ENCODE assay signal across 20 mouse cellular contexts in the genomic region with DNA sequence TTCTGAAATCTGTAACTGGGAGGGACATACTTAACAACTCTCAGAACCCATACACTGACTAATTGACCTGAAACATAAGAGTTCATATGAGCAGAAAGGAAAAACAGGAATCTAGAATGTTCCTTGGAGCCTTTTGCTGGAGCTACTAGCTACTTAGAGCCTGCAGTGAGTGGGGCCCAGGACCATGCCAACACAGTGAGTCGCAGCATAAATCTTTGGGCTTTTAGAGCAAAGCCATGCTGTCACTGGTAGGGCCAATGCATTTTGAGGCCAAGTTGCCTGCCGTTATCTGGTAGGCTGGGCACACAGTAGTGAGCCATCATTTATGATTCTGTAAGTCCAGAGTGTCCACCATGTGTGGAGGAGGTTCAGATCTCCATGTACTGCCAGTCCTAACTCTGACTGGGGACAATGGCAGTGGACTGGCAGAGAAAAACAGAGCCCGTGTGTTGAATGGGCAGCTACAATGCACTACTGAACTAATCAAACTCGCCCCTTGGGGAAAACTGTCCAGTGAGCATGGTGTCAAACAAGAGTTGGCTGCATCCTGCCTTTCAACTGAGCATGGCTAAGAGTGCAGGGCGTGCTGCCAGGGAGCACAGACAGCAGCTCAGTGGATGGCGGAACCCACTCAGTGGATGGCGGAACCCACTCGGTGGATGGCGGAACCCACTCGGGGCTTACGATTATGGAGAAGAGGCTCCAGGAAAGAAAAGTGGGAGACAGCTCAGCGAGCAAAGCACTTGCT.
DNase-seq lines count a peak whose midpoint lies in the region; ATAC-seq and TF ChIP-seq lines count a peak whose summit lies in the region.
"Had no signal": no experiment of that assay in that cellular context is flagged by ENCODE, and none has a peak within 500 bp of the region (broad histone marks: within the 10 kb centered on the region; RNA-seq: fewer than 3 reads in every experiment).

No protein-coding gene starts in this region.

- H3K9ac ChIP-seq in liver, embryonic 12.5 days, result no peak overlapping the region
- H3K9ac ChIP-seq: forebrain, embryonic 12.5 days; hindbrain, embryonic 14.5 days; limb, embryonic 13.5 days; liver, embryonic 15.5 days; midbrain, embryonic 15.5 days; neural tube, embryonic 15.5 days had no signal

- ATAC-seq in cerebellum, adult (ENCODE audit: insufficient number of reproducible peaks, low FRiP score, low TSS enrichment), result no peak
- peak; percentile 81 for ATAC-seq in Patski
- ATAC-seq in liver, embryonic 12.5 days, result no peak
- ATAC-seq: activated CD4-positive, CD25-positive, alpha-beta regulatory T cell, adult 4 months; intestine, embryonic 16.5 days; lung, postnatal 0 days; midbrain, embryonic 15.5 days had no signal

- no peak for TF ChIP-seq CTCF in Patski (IDR thresholded peaks at IDR 0.05)

- H3K27me3 ChIP-seq in Patski, result no peaks in the 10 kb centered on the region
- H3K27me3 ChIP-seq in liver, embryonic 12.5 days (replicated peaks), result no peaks in the 10 kb centered on the region
- H3K27me3 ChIP-seq: forebrain, embryonic 12.5 days; limb, embryonic 13.5 days; liver, embryonic 15.5 days; midbrain, embryonic 15.5 days; neural tube, embryonic 15.5 days had no signal

- CTCF ChIA-PET in Patski (lab: Charles Lee), result interaction anchor here (1.6 kb wide), 1 partner anchor 12 kb away, joined by 4 read pairs; no protein-coding TSS in a partner anchor

- peak; percentile 7 for DNase-seq in cerebellum, adult 11 months
- peak; percentile 9 for DNase-seq in lung, postnatal 10 days
- DNase-seq in lung, adult 18-20 months, result no peak
- DNase-seq in Patski (ENCODE audit: low read depth, low spot score), result peak; percentile 33
- DNase-seq in cerebellum, postnatal 25 days, result peak; percentile 61 to 74
- DNase-seq: layer of hippocampus, adult 9-11 months; right cerebral cortex, postnatal 25 days had no signal

- 0 out of 2 replicates have a peak, but pooled peaks cover 2% of the 10 kb centered on the region for H3K9me3 ChIP-seq in liver, embryonic 12.5 days (replicated peaks)
- H3K9me3 ChIP-seq: limb, embryonic 13.5 days; liver, embryonic 15.5 days; midbrain, embryonic 15.5 days; neural tube, embryonic 15.5 days had no signal

- H3K36me3 ChIP-seq in liver, embryonic 12.5 days, result no peaks in the 10 kb centered on the region
- H3K36me3 ChIP-seq: liver, embryonic 15.5 days; midbrain, embryonic 15.5 days; neural tube, embryonic 15.5 days had no signal

- POLR2A ChIA-PET in Patski (lab: Charles Lee), result no interaction called here

- no peak overlapping the region for H3K4me2 ChIP-seq in liver, embryonic 12.5 days
- H3K4me2 ChIP-seq: forebrain, embryonic 12.5 days; heart, embryonic 11.5 days; hindbrain, embryonic 14.5 days; limb, embryonic 13.5 days; liver, embryonic 15.5 days; midbrain, embryonic 15.5 days; neural tube, embryonic 15.5 days had no signal

- no peak overlapping the region for H3K4me3 ChIP-seq in liver, embryonic 12.5 days
- H3K4me3 ChIP-seq: embryonic facial prominence, embryonic 10.5 days; forebrain, embryonic 12.5 days; limb, embryonic 13.5 days; liver, embryonic 15.5 days; midbrain, embryonic 15.5 days; neural tube, embryonic 15.5 days had no signal

- 78% methylated on average over 12 of the region's 12 CpGs for WGBS in liver, embryonic 12.5 days (ENCODE audit: insufficient replicate concordance)

- H3K27ac ChIP-seq in liver, embryonic 12.5 days, result no peak overlapping the region
- H3K27ac ChIP-seq: embryonic facial prominence, embryonic 10.5 days; forebrain, embryonic 12.5 days; hindbrain, embryonic 14.5 days; limb, embryonic 13.5 days; liver, embryonic 15.5 days; midbrain, embryonic 15.5 days; neural tube, embryonic 15.5 days had no signal

- H3K4me1 ChIP-seq in liver, embryonic 12.5 days, result no peaks in the 10 kb centered on the region
- H3K4me1 ChIP-seq: forebrain, embryonic 12.5 days; liver, embryonic 15.5 days; midbrain, embryonic 15.5 days; neural tube, embryonic 15.5 days had no signal

- in situ Hi-C loops in Patski (cut with MboI; ENCODE audit: low pct_unique_long_range_greater_than_20kb), result loop anchor here (5.0 kb wide), 1 partner anchor 55 kb away; no protein-coding TSS in a partner anchor

Comparison
In these comparisons a context has a peak if more than half of its experiments do, and no peak if none do; other contexts are left out.
1. DNase-seq: peak in cerebellum, adult 11 months (single experiment), lung, postnatal 10 days (single experiment), Patski (single experiment) and cerebellum, postnatal 25 days (2 of 2); none in lung, adult 18-20 months (0 of 2).